Mouse (Mus musculus): Measurements from ENCODE around the gene Fggy. TPM values are rescaled to one million over a fixed set of nuclear protein-coding genes. Genes with fewer than 3 reads are reported as not detected.

Fggy gene
- polyA plus RNA-seq, 1 experiment from 2014 or later = 15.0 TPM

DNA sequence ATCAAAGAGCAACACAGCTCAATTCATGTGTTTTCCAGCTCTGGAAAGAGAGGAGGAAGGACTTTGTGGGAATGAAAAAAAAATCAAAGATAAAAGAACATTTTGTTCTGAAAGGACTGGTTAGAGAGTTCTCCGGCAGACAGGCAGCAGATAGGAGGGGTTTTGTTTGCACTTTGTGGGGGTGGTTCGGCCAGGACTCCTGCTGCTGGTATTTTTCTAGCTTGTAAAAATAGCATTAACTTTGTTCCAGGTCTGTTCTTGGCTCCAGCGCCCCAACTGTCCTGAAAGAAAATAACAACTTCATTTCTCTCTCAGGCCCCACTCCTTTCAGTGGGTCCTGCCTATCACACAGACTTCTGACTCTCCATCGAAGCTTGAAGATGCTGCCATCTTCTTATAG lies 185.7 kb downstream of the Fggy start:
- peaks cover 22% of the 10 kb centered on the region for H3K4me1 ChIP-seq (replicated peaks)
- no peaks in the 10 kb centered on the region for H3K36me3 ChIP-seq
- WGBS = 24% methylated on average over 4 of the region's 4 CpGs
- no peaks in the 10 kb centered on the region for H3K9me3 ChIP-seq
- no peak overlapping the region for H3K4me3 ChIP-seq (replicated peaks)
- ATAC-seq = peak; percentile 40; the same call in 1 of the 2 replicates
- H3K4me2 ChIP-seq (replicated peaks) = no peak overlapping the region
- no peak overlapping the region for H3K9ac ChIP-seq
- no peaks in the 10 kb centered on the region for H3K27me3 ChIP-seq (replicated peaks)
- H3K27ac ChIP-seq = 0 out of 2 replicates have a peak overlapping the region, but pooled peaks have one; percentile 24

DNA sequence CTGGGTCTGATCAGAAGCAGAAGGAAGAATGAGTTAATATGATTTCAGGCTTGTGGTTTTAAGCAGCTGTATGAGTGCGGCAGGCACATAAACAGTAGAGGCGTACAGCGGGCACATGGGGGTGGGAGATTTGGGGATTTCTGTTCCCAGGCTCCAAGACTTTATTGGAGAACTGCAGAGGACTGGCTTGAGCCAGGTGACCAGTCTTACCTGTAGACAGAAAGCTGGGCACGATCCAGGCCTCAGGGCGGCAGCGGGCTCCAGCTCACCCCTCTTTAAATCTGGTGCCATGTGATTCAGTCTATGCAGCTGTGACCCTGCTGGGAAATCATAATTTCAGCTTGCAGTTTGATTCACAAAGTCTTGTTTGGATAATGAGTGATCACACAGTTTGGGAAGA lies 189.6 kb downstream of the Fggy start:
- no peak overlapping the region for H3K4me2 ChIP-seq (replicated peaks)
- WGBS = 81% methylated on average over 6 of the region's 6 CpGs
- no peak overlapping the region for H3K9ac ChIP-seq
- H3K27ac ChIP-seq = no peak overlapping the region
- no peaks in the 10 kb centered on the region for H3K27me3 ChIP-seq (replicated peaks)
- no peaks in the 10 kb centered on the region for H3K9me3 ChIP-seq
- no peak overlapping the region for H3K4me3 ChIP-seq (replicated peaks)
- no peaks in the 10 kb centered on the region for H3K36me3 ChIP-seq
- peaks cover 7% of the 10 kb centered on the region; the same call in 1 of the 2 replicates for H3K4me1 ChIP-seq (replicated peaks)
- no peak for ATAC-seq

DNA sequence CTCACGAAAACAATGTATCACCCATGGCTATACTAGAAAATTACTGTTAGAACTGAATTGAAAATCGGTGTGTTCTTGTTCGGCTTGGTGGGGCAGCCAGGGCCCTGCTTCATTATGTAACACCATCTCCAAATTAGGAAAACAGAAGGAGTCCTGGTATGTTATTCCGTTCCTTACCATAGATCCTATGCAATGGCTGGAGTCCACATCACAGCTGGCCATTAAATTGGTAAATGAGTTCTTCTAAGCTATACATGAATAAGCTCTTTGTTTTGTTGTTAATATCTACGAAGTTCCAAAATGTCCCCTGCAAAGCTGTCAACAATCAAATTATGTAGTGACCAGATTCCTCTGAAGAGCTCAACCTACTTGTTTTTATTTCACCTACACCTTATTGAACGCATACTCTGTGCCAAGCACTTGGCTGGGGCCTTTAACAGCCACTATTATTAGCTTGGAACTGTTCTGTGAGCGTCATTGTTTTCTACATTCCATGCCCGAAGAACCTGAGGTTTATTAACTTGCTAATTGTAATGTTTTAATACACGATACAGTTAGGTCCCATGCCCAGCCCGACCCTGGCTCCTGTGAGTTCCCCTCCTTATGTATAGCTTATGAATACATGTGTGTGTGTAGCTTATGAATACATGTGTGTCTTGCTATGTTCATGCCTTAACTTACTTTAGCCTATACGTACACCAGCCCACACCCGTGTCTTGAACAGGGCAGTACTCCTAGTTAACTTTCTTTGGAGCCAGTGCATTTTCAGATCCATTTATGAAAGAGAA lies 190.3 kb downstream of the Fggy start:
- H3K9me3 ChIP-seq = no peaks in the 10 kb centered on the region
- H3K27ac ChIP-seq = no peak overlapping the region
- H3K4me1 ChIP-seq (replicated peaks) = peaks cover 7% of the 10 kb centered on the region; the same call in 1 of the 2 replicates
- 84% methylated on average over 12 of the region's 12 CpGs for WGBS
- no peak for ATAC-seq
- H3K4me2 ChIP-seq (replicated peaks) = no peak overlapping the region
- no peak overlapping the region for H3K9ac ChIP-seq
- H3K36me3 ChIP-seq = no peaks in the 10 kb centered on the region
- no peaks in the 10 kb centered on the region for H3K27me3 ChIP-seq (replicated peaks)
- H3K4me3 ChIP-seq (replicated peaks) = no peak overlapping the region

DNA sequence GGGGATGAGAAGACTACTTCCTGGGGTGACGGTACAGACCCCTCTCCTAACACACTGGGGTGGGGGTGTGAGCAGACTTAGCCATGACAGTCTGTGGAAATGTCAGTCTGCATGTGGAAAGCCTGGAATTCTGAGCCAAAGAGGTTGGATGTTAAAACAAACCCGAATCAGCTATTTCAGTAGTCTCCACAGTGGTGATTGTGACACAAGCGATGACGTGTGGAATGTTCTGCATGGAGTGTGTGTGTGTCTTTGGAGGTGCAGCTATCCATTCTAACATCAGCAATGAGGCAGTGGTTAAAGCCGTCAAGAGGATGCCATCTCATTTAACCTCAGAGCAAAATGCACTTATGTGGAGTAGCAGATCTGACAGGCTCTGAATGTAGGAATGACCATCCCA lies 192.9 kb downstream of the Fggy start:
- H3K4me3 ChIP-seq (replicated peaks) = no peak overlapping the region
- H3K27me3 ChIP-seq (replicated peaks) = no peaks in the 10 kb centered on the region
- H3K4me1 ChIP-seq (replicated peaks) = no peaks in the 10 kb centered on the region
- no peak overlapping the region for H3K27ac ChIP-seq
- H3K9ac ChIP-seq = no peak overlapping the region
- WGBS = 87% methylated on average over 5 of the region's 5 CpGs
- no peaks in the 10 kb centered on the region for H3K9me3 ChIP-seq
- no peak overlapping the region for H3K4me2 ChIP-seq (replicated peaks)
- no peaks in the 10 kb centered on the region for H3K36me3 ChIP-seq
- ATAC-seq = no peak

DNA sequence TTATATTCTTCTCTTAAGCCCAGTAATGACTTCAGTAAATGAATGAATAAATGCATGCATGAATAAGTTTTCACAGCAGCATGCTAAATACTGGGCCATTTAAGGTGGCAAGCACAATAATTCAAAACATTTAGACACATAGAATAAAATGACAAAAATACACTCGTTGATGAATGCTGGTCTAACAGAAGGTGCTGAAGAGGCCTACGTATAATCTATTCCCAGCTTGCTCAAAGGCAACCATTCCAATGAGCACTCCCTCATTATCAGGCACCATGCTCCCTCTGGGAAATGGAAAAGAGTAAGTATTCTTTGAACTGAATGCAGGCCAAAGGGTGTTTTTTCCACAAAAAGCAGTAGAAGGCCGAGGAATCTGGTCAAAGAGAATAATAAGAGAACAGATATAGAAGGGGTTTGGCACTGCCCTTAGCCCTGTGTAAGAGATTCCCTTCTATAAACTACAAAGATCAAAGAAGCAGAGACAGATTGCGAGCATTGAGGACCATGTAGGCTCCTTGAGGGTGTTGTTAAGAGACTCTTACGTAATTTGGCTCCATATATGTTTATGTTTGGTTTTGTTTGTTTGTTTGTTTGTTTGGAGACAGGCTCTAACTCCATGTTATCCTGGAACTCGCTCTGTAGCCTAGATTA lies 195.4 kb downstream of the Fggy start:
- no peaks in the 10 kb centered on the region for H3K9me3 ChIP-seq
- H3K27me3 ChIP-seq (replicated peaks) = no peaks in the 10 kb centered on the region
- H3K36me3 ChIP-seq = no peaks in the 10 kb centered on the region
- no peak overlapping the region for H3K4me2 ChIP-seq (replicated peaks)
- WGBS = 75% methylated on average over 6 of the region's 6 CpGs
- H3K4me3 ChIP-seq (replicated peaks) = no peak overlapping the region
- H3K4me1 ChIP-seq (replicated peaks) = no peaks in the 10 kb centered on the region
- H3K9ac ChIP-seq = no peak overlapping the region
- ATAC-seq = no peak
- H3K27ac ChIP-seq = no peak overlapping the region

DNA sequence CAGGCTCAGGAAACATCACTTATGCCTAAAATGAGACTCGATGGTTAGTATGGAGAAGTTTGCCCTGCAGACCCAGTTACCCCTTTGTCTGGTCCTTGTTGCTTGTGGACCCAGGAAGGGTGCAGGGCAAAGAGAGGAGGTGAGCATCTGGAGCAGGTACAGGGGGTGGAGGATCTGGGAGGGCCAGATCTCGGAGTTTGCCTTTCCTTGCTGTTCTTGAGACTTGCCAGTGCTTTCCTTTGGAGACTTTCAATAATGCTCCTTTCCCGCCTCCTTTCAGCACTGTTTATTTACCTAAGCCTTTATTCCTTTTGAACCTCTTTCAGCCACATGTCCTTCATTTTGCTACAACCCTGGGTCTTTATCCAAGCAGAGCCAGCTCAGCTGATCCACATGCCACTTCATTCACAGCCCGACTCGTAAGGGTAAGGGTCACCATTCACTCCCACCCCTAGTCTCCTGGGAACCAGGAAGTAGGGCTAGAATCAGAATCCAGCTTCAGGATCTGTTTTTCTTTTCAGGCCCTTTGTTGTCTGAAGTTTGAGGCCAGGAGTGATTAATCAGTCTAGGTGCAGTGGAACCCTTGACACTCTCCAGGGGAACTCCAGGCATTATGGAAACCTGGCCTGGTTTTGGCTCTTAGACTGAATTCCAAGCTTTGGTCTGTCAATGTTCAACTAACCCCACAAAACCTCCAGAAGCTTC lies 201.9 kb downstream of the Fggy start:
- 53% methylated on average over 5 of the region's 5 CpGs for WGBS
- no peak overlapping the region for H3K27ac ChIP-seq
- no peaks in the 10 kb centered on the region for H3K36me3 ChIP-seq
- H3K4me3 ChIP-seq (replicated peaks) = no peak overlapping the region
- H3K4me2 ChIP-seq (replicated peaks) = no peak overlapping the region
- ATAC-seq = peak; percentile 67
- no peak overlapping the region for H3K9ac ChIP-seq
- H3K27me3 ChIP-seq (replicated peaks) = no peaks in the 10 kb centered on the region
- H3K4me1 ChIP-seq (replicated peaks) = 0 out of 2 replicates have a peak, but pooled peaks cover 3% of the 10 kb centered on the region
- H3K9me3 ChIP-seq = no peaks in the 10 kb centered on the region

DNA sequence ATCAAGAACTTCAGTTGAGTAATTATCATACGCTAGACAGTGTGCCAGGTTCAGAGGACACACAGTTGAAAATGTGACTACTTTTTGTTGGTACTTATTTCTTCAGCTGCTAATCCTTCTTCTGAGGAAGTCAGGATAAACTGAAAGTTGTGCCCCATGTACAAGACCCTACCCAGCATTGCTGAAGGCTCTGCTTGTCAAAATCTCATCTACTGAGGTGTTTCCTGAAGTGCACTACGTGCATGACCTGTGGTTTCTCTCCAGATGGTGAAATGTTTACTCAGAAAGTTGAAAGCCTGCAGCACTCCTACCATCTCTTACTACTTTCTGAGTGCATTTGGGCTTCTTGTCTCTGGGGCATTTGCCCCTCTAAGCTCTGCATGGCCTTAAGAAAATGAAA lies 208.1 kb downstream of the Fggy start:
- H3K27ac ChIP-seq = no peak overlapping the region
- 71% methylated on average over 2 of the region's 2 CpGs for WGBS
- H3K9ac ChIP-seq = no peak overlapping the region
- no peaks in the 10 kb centered on the region for H3K36me3 ChIP-seq
- no peaks in the 10 kb centered on the region for H3K27me3 ChIP-seq (replicated peaks)
- H3K4me1 ChIP-seq (replicated peaks) = no peaks in the 10 kb centered on the region; the same call in 1 of the 2 replicates
- no peak for ATAC-seq
- H3K4me2 ChIP-seq (replicated peaks) = no peak overlapping the region
- H3K9me3 ChIP-seq = no peaks in the 10 kb centered on the region
- no peak overlapping the region for H3K4me3 ChIP-seq (replicated peaks)

DNA sequence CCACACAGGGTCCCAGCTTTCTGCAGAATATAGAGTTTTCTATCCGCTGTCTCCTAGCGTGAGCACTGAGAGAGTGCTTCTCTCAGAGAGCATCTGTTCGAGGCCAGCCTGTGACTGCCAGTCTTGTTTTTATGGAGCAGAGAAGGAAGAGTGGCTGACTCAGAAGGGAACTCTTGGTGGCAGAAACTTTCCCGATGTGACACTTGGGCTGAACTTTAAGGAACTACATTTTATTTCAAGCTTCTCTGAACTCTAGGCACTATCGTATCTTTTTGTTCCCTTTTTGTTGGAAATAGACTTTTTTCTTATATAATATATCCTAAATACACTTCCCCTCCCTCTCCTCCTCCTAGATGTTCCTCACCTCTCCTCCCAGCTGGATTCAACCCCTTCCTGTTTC lies 213.2 kb downstream of the Fggy start:
- Histone ChIP-seq H3K27me3 (replicated peaks) (no peaks in the 10 kb centered on the region), H3K36me3 (no peaks in the 10 kb centered on the region), H3K4me3 (replicated peaks) (no peak overlapping the region), H3K4me2 (replicated peaks) (no peak overlapping the region), H3K9me3 (no peaks in the 10 kb centered on the region), H3K9ac (no peak overlapping the region), H3K27ac (peak overlapping the region; percentile 25), H3K4me1 (replicated peaks) (no peaks in the 10 kb centered on the region; the same call in 1 of the 2 replicates)
- no peak for ATAC-seq
- 74% methylated on average over 5 of the region's 5 CpGs for whole genome bisulfite sequencing

DNA sequence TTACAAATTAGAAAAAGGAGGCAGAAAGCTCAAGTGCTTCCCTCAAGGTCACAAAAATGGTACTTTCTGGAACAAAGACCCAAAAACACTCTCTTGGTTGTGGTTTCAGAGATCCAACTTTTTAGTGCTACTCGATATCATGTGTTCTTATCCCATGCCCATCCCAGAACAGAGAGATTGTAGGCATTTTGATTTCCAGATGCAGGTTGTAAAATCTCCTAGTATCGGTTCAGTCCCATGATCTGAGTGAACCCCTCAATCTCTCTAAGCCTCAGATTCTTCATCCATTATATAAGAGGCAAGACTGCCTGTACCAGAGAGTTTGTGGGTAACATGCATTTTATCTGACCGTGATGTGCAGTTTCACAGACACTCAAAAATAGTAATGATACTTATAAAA lies 214.2 kb downstream of the Fggy start:
- peak; percentile 75 for ATAC-seq
- peak overlapping the region; percentile 70 for H3K27ac ChIP-seq

DNA sequence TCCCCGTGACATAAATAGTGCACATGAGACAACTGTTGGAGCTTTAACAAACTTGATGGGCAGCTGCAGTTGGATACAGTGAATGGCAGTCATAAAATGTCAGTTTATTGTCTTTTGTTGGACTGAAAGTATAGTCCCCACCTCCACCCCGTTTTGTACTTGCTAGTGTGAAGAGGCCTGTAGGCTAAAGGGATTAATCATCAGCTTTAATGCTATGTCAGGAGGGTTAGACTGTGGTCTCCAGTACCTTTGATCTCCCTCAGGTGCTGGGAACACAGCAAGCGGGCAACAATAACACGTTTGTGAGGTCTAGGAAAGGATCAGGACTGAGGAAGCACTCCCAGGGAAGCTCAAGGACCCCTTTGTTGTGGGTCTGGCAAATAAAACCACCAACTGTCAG lies 214.6 kb downstream of the Fggy start:
- H3K4me2 ChIP-seq (replicated peaks) = no peak overlapping the region
- no peaks in the 10 kb centered on the region for H3K27me3 ChIP-seq (replicated peaks)
- ATAC-seq = peak; percentile 95
- no peak overlapping the region for H3K4me3 ChIP-seq (replicated peaks)
- H3K4me1 ChIP-seq (replicated peaks) = no peaks in the 10 kb centered on the region; the same call in 1 of the 2 replicates
- 33% methylated on average over 4 of the region's 4 CpGs for WGBS
- H3K36me3 ChIP-seq = no peaks in the 10 kb centered on the region
- H3K27ac ChIP-seq = peak overlapping the region; percentile 70
- no peaks in the 10 kb centered on the region for H3K9me3 ChIP-seq
- H3K9ac ChIP-seq = no peak overlapping the region

More for the DNA sequence above, 214.2 kb downstream of the Fggy start:
- H3K4me1 ChIP-seq (replicated peaks) = no peaks in the 10 kb centered on the region; the same call in 1 of the 2 replicates
- no peaks in the 10 kb centered on the region for H3K36me3 ChIP-seq
- H3K4me2 ChIP-seq (replicated peaks) = no peak overlapping the region
- H3K9me3 ChIP-seq = no peaks in the 10 kb centered on the region
- no peaks in the 10 kb centered on the region for H3K27me3 ChIP-seq (replicated peaks)
- H3K4me3 ChIP-seq (replicated peaks) = no peak overlapping the region
- 73% methylated on average over 3 of the region's 3 CpGs for WGBS
- no peak overlapping the region for H3K9ac ChIP-seq

DNA sequence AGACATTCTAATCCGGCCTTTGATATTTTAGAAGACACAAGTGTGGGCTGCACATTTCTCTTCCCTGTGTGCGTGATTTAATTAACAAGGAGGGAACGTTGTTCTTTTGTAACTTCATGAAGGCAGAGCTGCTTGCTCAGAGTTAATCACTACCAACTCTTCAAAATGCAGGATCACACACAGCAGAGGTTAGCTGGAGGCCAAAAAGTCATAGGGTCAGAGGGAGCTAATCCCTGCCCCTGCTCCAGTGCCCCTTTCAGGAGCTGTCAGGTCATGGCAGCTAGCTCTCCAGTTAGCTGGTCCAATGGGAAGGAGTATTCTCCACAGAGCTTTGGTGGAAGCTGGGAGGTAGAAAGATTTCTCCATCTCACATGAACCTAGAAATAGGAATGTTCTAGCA lies 215.4 kb downstream of the Fggy start:
- no peak for ATAC-seq

DNA sequence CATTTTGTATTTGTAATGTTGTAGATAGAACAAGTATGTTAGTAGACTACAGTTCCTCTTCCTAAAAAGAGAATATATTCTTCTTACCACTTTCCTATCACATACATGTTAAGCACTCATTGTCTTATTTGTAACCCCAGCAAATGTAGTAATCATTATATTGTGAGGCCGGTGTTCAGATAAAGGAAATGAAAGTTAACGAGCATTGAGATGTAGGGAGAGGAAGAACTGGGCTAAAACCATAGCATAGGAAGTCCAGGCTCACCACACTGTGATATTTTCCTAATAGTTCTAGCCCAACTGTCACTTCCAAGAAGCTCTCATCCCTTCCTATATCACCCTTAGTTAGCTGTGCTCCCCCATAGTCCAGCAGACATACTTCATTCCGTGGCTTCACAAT lies 218.3 kb downstream of the Fggy start:
- no peaks in the 10 kb centered on the region for H3K4me1 ChIP-seq (replicated peaks)
- H3K4me2 ChIP-seq (replicated peaks) = no peak overlapping the region
- no peak overlapping the region for H3K27ac ChIP-seq
- no peak overlapping the region for H3K9ac ChIP-seq
- H3K36me3 ChIP-seq = no peaks in the 10 kb centered on the region
- H3K4me3 ChIP-seq (replicated peaks) = no peak overlapping the region
- no peak for ATAC-seq
- no peaks in the 10 kb centered on the region for H3K9me3 ChIP-seq
- 67% methylated on average over 3 of the region's 3 CpGs for WGBS
- no peaks in the 10 kb centered on the region for H3K27me3 ChIP-seq (replicated peaks)

More for the DNA sequence above, 215.4 kb downstream of the Fggy start:
- H3K9me3 ChIP-seq = no peaks in the 10 kb centered on the region
- H3K4me2 ChIP-seq (replicated peaks) = no peak overlapping the region
- H3K4me3 ChIP-seq (replicated peaks) = no peak overlapping the region
- 53% methylated on average over 3 of the region's 3 CpGs for WGBS
- no peaks in the 10 kb centered on the region; the same call in 1 of the 2 replicates for H3K4me1 ChIP-seq (replicated peaks)
- H3K27ac ChIP-seq = peak overlapping the region; percentile 1
- H3K36me3 ChIP-seq = no peaks in the 10 kb centered on the region
- no peaks in the 10 kb centered on the region for H3K27me3 ChIP-seq (replicated peaks)
- H3K9ac ChIP-seq = no peak overlapping the region

Measured in intestine, embryonic 15.5 days (tissue).